Mouse (Mus musculus) cerebellum, adult 2 months (tissue): ENCODE results near the gene Casq1. TPM values are rescaled to one million over a fixed set of nuclear protein-coding genes. Genes with fewer than 3 reads are reported as not detected.
A peak's percentile ranks its signal among the peaks of the same experiment; 100 is the strongest.

Source experiments
- DNase-seq, 2 experiments: peaks; one replicate each; pipeline ENCODE4 v3.0.0; 2021
- H3K27ac ChIP-seq: fragments of 200-500 bp; 2 replicates; pipeline ENCODE4 v1.5.1; 2012; ENCODE audit warnings: low read length, control low read depth, inconsistent platforms; ENCODE audit not compliant: insufficient read depth
- H3K27me3 ChIP-seq: fragments of 200-500 bp; 2 replicates; pipeline ENCODE4 v1.6.1; 2012; ENCODE audit warnings: inconsistent platforms, mild to moderate bottlenecking, low read length, moderate library complexity; ENCODE audit not compliant: control insufficient read depth, insufficient read depth
- H3K4me1 ChIP-seq: fragments of 200-500 bp; 2 replicates; pipeline ENCODE4 v1.6.1; 2011; ENCODE audit warnings: low read length; ENCODE audit not compliant: control insufficient read depth, insufficient read depth
- H3K4me3 ChIP-seq: fragments of 200-500 bp; replicated peaks from 2 replicates; pipeline ENCODE3; 2011; ENCODE audit warnings: mild to moderate bottlenecking, low read depth, low read length, control low read depth; ENCODE audit not compliant: insufficient read depth
- CTCF ChIP-seq: fragments of 200-500 bp; IDR thresholded peaks from 2 replicates; pipeline ENCODE4 v1.5.1; 2011; ENCODE audit warnings: low read depth, mild to moderate bottlenecking, control low read depth, low read length, moderate library complexity, borderline replicate concordance; ENCODE audit not compliant: insufficient read depth
- POLR2A ChIP-seq: fragments of 200-500 bp; IDR thresholded peaks from 2 replicates; pipeline ENCODE4 v1.6.1; 2011; ENCODE audit warnings: low read length, control low read depth, borderline replicate concordance; ENCODE audit not compliant: insufficient read depth
- whole genome bisulfite sequencing: fragments of 180-500 bp; shearing (Covaris S2); methylation state at CpG from one replicate; pipeline ENCODE4 v1.1.7; 2018; 5-methylcytosine and 5-hydroxymethylcytosine counted together
- polyA plus RNA-seq: library from polyadenylated mRNA; depleted of rRNA; stranded (reverse); fragments of >200 nt; gene quantifications from 2 replicates; pipeline ENCODE4 v1.2.3, GENCODE M21; 2012

Casq1 gene
- polyA plus RNA-seq, 1 experiment = 3.9 TPM

DNA sequence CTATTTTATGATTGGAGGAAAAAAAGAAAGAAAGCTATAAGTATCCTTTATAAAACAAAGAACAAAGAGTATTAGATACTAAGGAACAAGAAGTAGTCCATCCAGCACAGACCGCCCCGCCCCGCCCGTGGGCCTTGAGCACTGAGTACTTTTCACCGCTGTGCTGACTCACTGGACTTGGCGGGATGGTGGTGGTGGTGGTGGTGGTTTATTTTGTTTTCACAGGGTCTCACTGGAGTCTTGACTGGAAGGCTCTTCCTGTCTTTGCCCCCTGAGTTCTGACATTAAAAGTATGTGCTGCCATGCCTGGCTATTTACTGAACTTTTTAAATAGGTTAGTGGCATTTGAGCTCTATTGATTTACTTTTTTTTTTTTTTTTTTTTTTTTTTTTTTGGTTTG lies 36.6 kb downstream of the Casq1 start:
- no peaks in the 10 kb centered on the region for H3K27me3 ChIP-seq

DNA sequence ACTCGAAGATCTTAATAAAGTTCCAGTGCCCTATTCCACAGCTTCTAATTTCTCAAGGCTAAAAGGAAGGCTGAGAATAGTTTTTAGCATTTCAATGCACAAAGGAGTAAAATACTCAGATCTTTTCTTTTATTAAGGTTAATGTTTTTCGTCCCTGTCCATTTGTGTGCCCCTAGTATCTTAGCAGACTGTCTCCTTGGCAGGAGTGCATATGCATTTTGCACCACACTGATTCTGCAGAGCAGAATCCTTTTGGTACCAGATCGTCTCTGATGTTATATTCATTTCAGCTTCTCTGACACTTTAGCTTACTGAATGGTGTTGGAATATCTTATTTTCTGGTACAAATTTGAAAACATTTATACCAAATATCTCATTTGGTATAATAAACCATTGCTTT lies 37.9 kb downstream of the Casq1 start:
- no peak for TF ChIP-seq CTCF
- TF ChIP-seq POLR2A = no peak
- no peak overlapping the region for H3K27ac ChIP-seq
- peak in 1 of 2 experiments; percentile 56 for DNase-seq
- H3K4me1 ChIP-seq = peaks cover 7% of the 10 kb centered on the region
- H3K4me3 ChIP-seq = no peak overlapping the region
- 67% methylated on average over 3 of the region's 3 CpGs for WGBS
- H3K27me3 ChIP-seq = no peaks in the 10 kb centered on the region

More for the DNA sequence above, 36.6 kb downstream of the Casq1 start:
- TF ChIP-seq CTCF = no peak
- no peak overlapping the region for H3K4me3 ChIP-seq
- no peak overlapping the region for H3K27ac ChIP-seq
- DNase-seq = no peak
- WGBS = 98% methylated on average over 6 of the region's 6 CpGs
- peaks cover 5% of the 10 kb centered on the region for H3K4me1 ChIP-seq

DNA sequence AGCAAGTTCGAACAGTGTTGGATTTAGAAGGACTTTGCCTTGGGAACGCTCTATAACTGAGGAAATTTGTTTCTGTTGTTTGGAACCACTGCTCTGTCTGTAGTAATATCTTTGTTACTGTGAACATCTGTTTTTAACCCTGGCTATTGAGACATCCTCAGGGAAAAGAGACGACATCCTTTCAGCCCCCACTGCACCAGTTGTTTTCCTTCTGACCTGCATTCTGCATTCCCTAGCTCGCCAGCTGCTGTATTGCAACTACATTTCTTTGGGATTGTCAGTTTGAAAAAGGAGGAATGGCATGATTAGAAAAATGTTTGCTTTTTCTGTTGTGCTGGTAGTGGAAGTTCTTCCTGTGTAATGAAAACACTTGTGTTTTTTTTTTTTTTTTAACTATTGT lies 38.8 kb downstream of the Casq1 start:
- TF ChIP-seq POLR2A (no peak), CTCF (no peak)
- H3K4me1 ChIP-seq = peaks cover 7% of the 10 kb centered on the region
- 78% methylated on average over 4 of the region's 4 CpGs for WGBS
- H3K27me3 ChIP-seq = no peaks in the 10 kb centered on the region
- DNase-seq = no peak
- no peak overlapping the region for H3K27ac ChIP-seq
- no peak overlapping the region for H3K4me3 ChIP-seq

DNA sequence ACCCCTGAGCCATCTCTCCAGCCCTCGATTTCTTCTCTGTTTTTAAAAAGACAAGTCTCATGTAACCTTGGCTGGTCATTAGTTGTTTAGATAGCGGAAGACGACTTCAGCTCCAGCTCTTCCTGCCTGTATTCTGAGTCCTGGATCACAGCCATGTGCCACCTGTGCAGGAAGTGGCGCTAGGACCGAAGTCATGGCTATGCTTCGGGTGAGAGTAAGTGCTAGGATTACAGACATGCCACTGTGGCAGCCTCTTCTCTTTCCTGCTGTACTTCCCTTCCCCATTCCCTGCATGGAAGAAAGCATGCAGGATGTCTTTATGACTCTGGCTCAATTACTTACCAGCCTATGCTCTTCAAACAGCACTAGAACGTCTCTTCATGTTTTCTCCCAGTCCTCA lies 40.6 kb downstream of the Casq1 start:
- Histone ChIP-seq H3K27ac (0 out of 2 replicates have a peak overlapping the region, but pooled peaks have one; percentile 58), H3K27me3 (no peaks in the 10 kb centered on the region), H3K4me3 (no peak overlapping the region), H3K4me1 (peaks cover 7% of the 10 kb centered on the region)
- peak; percentile 45 to 63 for DNase-seq
- TF ChIP-seq CTCF (no peak), POLR2A (no peak)
- 30% methylated on average over 7 of the region's 7 CpGs for WGBS

DNA sequence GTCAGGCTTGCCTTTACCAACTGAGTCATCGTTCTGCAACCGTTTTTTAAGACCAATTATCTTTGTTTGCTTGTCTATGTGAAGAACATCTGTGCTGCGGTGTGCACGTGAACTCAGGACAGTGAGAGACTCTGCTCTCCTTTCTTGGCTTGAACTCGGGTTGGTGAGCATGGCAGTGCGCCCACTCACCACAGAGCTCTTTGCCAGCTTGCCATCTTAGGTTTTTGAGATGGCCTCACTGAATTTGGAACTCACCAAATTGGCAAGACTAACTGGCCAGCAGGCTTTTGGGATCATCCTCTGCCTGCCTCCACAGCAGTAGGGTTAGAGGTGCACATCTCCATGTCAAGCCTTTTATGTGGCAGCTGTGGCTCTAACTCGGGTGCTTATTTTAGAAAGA lies 41.9 kb downstream of the Casq1 start:
- Histone ChIP-seq H3K27me3 (no peaks in the 10 kb centered on the region), H3K4me3 (no peak overlapping the region), H3K27ac (no peak overlapping the region), H3K4me1 (peaks cover 11% of the 10 kb centered on the region)
- TF ChIP-seq POLR2A (no peak), CTCF (no peak)
- 22% methylated on average over 7 of the region's 7 CpGs for WGBS
- DNase-seq = peak; percentile 53 to 57

DNA sequence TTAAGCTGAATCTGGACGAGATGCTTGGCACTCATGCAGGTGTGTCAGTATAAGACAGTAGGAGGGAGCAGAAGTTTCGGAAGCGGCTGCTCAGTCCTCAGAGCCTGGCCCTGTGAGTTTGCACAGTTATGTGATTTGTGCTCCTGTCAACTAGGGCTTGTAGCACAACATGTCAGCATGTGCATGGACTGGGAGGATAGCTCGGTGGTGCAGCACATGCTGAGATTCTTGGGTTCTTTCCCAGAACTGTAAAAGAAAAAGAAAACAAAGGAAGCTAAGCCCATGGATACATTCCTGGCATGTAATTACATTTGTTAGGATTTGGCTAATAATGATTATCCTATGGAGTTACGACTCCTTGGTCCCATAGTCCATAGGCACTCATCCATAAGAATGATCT lies 46.5 kb downstream of the Casq1 start:
- TF ChIP-seq POLR2A (no peak), CTCF (no peak)
- no peak for DNase-seq
- no peak overlapping the region for H3K27ac ChIP-seq
- H3K27me3 ChIP-seq = no peaks in the 10 kb centered on the region
- WGBS = 16% methylated on average over 5 of the region's 5 CpGs
- H3K4me3 ChIP-seq = no peak overlapping the region
- peaks cover 6% of the 10 kb centered on the region for H3K4me1 ChIP-seq

DNA sequence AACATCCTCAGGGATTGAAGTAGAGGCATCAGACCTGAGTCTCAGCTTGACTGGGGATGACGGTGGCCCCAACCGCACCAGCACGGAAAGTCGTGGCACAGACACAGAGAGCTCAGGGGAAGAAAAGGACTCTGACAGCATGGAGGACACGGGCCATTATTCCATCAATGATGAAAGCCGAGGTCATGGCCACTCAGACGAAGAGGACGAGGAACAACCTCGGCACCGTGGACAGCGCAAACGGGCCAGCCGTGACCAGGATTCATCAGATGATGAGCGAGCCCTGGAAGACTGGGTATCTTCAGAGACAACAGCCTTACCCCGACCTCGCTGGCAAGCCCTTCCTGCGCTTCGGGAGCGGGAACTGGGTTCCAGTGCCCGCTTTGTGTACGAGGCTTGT lies 47.3 kb downstream of the Casq1 start:
- Histone ChIP-seq H3K27me3 (no peaks in the 10 kb centered on the region), H3K4me3 (no peak overlapping the region), H3K27ac (no peak overlapping the region), H3K4me1 (peaks cover 4% of the 10 kb centered on the region)
- no peak for DNase-seq
- no peak for TF ChIP-seq CTCF
- 76% methylated on average over 21 of the region's 21 CpGs for WGBS

DNA sequence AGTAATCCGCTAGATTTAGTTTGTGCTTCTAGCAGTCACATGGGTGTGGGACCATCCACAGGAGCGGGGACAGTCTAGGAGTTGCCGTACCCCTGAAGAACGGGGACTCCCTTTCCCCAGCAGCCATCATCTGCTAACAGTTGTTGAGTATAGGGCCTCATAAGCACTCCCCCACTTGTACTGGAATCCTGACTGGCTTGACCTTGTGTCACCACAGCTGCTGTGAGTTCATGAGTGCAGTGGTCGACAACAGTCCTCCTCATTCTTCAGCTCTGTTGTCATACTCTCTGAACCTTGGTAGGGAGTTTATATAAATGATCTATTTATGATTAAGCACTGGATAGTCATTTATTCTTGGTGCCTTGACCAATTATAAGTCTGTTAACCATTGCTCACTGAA lies 49.9 kb downstream of the Casq1 start:
- TF ChIP-seq POLR2A (no peak), CTCF (no peak)
- no peak overlapping the region for H3K4me3 ChIP-seq
- WGBS = 96% methylated on average over 5 of the region's 5 CpGs
- DNase-seq = no peak
- no peaks in the 10 kb centered on the region for H3K27me3 ChIP-seq
- H3K4me1 ChIP-seq = peaks cover 9% of the 10 kb centered on the region
- H3K27ac ChIP-seq = no peak overlapping the region

DNA sequence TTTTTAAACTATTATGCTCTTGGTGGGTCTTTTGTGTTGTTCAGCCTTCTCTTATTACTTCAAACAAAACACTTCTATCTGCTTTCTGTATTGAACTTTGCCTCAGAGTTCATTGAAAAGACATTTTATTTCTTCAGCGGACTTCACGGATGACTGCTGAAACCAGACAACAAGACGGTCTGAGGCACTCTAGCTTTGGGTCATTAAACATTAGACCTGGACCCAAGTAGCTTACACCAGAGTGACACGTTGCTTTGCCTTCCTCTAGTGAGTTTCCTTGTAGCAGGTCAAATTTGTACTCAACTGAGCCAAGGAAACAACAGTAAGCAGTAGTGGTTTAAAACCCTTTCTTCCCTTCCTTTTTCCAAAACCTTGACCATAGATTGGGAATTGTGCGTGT lies 51.8 kb downstream of the Casq1 start:
- no peak for DNase-seq
- H3K27ac ChIP-seq = no peak overlapping the region
- WGBS = 86% methylated on average over 5 of the region's 5 CpGs

More for the DNA sequence above, 51.8 kb downstream of the Casq1 start:
- no peak for TF ChIP-seq POLR2A
- no peak for TF ChIP-seq CTCF
- Histone ChIP-seq H3K4me3 (no peak overlapping the region), H3K4me1 (peaks cover 5% of the 10 kb centered on the region; the same call in 1 of the 2 replicates), H3K27me3 (no peaks in the 10 kb centered on the region)
